Mouse (Mus musculus) lung, postnatal 4 days (tissue): ENCODE measurements around the gene Cypt15.
"Not testable (repeated sequence)": the region's sequence is repeated elsewhere in the genome, so short reads cannot be mapped to it uniquely, and the experiment has no call there.

ENCODE experiments used
- DNase-seq, 2 experiments: peaks; one replicate each; pipeline ENCODE4 v3.0.0; 2021

The Cypt15 gene

GRCm38 (mm10) chrX:39345967-39346366, at the start of gene Cypt15:
Gene Cypt15, plus strand, starts transcription at chrX:39346267.
- not testable (repeated sequence) for DNase-seq

- DNase-seq: no peak
These were observed 24.9 kb downstream of the Cypt15 start for GRCm38 (mm10) chrX:39370932-39371331.

- DNase-seq: no peak
These were observed 32.8 kb downstream of the Cypt15 start for GRCm38 (mm10) chrX:39378830-39379229.

GRCm38 (mm10) chrX:39383806-39384205, 37.7 kb downstream of the Cypt15 start:
- no peak for DNase-seq
